Mouse (Mus musculus): Measurements from ENCODE around the gene Slc2a12.

- no peak for TF ChIP-seq CTCF (IDR thresholded peaks at IDR 0.05; ENCODE audit: borderline replicate concordance, insufficient read depth, low read depth, low read length)
- no peak for TF ChIP-seq POLR2A (IDR thresholded peaks at IDR 0.05; ENCODE audit: borderline replicate concordance, insufficient read depth, low read length)
Observed at GRCm38 (mm10) chr10:22615309-22615708, 29.5 kb upstream of the Slc2a12 start.
